Mouse (Mus musculus) midbrain, embryonic 10.5 days (tissue): ENCODE results near the gene Cdk17. TPM values are rescaled to one million over a fixed set of nuclear protein-coding genes. Genes with fewer than 3 reads are reported as not detected.

ENCODE experiments used
- DNase-seq: peaks from one replicate; pipeline ENCODE4 v3.0.0-alpha.2; 2017; ENCODE audit warnings: low spot score
- H3K27ac ChIP-seq: fragments of 300-500 bp; sonication (generic); replicated peaks from 2 replicates; pipeline ENCODE4 v1.5.1; 2016; ENCODE audit warnings: mild to moderate bottlenecking
- H3K27me3 ChIP-seq: fragments of 300-500 bp; sonication (generic); 2 replicates; pipeline ENCODE4 v1.6.1; 2016; ENCODE audit warnings: low read depth, mild to moderate bottlenecking; ENCODE audit not compliant: poor library complexity, severe bottlenecking
- H3K36me3 ChIP-seq: fragments of 300-500 bp; sonication (generic); 2 replicates; pipeline ENCODE4 v1.6.1; 2016; ENCODE audit warnings: mild to moderate bottlenecking, moderate library complexity
- H3K4me1 ChIP-seq: fragments of 300-500 bp; sonication (generic); 2 replicates; pipeline ENCODE4 v1.6.1; 2016
- H3K4me3 ChIP-seq: fragments of 300-500 bp; sonication (generic); 2 replicates; pipeline ENCODE4 v1.5.1; 2016; ENCODE audit warnings: mild to moderate bottlenecking, moderate library complexity
- H3K9me3 ChIP-seq: fragments of 300-500 bp; sonication (generic); replicated peaks from 2 replicates; pipeline ENCODE4 v1.6.1; 2016; ENCODE audit warnings: mild to moderate bottlenecking
- WGBS: fragments of 180-500 bp; shearing (Covaris S2); methylation state at CpG from one replicate; pipeline ENCODE4 v1.1.7; 2016; 5-methylcytosine and 5-hydroxymethylcytosine counted together
- polyA plus RNA-seq: library from polyadenylated mRNA; unstranded; fragments of >200 nt; fragmentation: Nextera tagmentation; extraction: Ambion mirVana; gene quantifications from 2 replicates; pipeline ENCODE4 v1.2.1, GENCODE M21; 2016

Cdk17 gene
- 20.1 and 24.3 TPM in 2 replicates for polyA plus RNA-seq

DNA sequence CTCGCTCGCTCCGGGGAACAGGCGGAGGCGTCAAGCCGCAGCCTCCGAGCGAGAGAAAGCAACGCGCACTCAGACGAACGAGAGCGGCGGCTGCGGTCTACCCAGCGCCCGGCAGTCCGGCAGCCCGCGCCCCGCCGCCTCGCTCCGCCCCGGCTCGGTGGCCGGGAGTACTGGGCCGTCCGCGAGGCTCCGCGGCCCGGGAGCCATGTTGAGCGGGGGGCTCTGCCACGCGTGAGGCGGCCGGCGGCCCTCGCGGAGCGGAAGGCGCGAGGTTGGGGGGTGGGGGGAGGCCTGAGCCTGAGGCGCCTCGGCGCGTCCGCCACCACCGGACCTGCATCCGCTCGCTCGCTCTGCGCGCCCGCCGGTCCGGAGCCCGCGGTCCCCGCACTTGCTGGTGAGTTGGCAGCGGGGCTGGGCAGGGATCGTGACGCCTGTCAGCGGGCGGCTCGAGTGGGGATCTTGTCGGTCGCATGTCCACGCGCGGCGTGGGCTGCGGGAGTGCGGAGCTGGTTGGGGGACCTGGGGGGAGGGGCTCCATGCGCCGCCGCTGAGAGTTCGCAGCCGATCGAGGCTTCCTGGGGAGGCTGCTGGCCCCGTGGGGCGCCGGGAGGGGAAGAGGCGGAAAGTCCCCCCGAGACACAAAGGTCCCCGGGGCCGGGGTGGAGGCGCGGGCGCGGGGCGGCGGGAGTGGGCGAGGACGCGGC lies at the start of gene Cdk17:
TSS of gene Cdk17 (plus strand) at position 69 of the 704 bp plus-strand sequence.
- WGBS, result under 1% methylated on average over 87 of the region's 97 CpGs
- Histone ChIP-seq H3K4me3 (peak within 1 kb of the TSS; percentile 100), H3K9me3 (no peaks in the 10 kb centered on the region), H3K36me3 (no peaks in the 10 kb centered on the region), H3K27me3 (no peaks in the 10 kb centered on the region), H3K4me1 (peaks cover 48% of the 10 kb centered on the region), H3K27ac (peak within 1 kb of the TSS; percentile 100)
- peak; percentile 76 for DNase-seq

DNA sequence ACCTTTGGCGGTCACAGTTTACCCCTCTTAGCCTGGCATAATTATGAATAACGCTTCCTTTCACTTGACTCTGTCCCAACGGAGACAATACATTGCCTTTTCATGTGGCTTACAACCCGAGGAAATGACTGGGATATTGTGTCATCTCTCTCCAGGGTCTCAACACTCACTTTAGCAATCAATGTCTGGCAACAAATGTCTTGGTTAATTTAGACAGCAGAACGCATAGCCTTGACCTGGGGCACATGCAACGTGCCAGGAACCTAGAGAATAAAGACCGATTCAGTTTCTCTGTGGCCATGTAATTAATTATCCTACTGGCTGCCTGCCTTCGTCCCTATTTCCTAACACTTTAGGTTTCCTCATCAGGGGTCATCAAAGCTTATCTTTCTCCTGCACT lies 49.3 kb upstream of the Cdk17 start:
- DNase-seq, result no peak
- no peaks in the 10 kb centered on the region for H3K27me3 ChIP-seq
- no peak overlapping the region for H3K4me3 ChIP-seq
- H3K4me1 ChIP-seq, result no peaks in the 10 kb centered on the region
- H3K27ac ChIP-seq, result no peak overlapping the region
- WGBS, result 82% methylated on average over 8 of the region's 8 CpGs
- H3K36me3 ChIP-seq, result no peaks in the 10 kb centered on the region
- no peaks in the 10 kb centered on the region for H3K9me3 ChIP-seq

DNA sequence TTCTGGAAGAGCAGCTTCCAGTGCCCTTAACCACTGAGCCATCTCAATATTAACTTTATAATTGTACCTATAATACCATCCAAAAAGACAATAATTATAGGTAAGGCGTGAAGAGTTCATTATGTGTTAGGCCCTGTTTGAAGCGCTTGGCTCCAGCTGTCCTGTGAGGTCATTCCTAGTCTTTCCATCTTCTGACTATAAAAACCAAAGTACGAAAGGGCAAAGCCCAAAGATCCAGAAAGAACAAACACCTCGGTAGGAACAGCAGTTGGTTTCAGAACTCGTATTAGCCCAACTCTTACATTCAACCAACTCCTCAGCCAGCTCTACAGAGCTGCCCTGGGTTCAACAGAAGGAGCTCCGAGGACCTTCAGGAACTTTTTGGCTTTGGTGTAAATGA lies 48.7 kb upstream of the Cdk17 start:
- Histone ChIP-seq H3K27me3 (no peaks in the 10 kb centered on the region), H3K4me3 (no peak overlapping the region), H3K4me1 (no peaks in the 10 kb centered on the region), H3K27ac (no peak overlapping the region), H3K9me3 (no peaks in the 10 kb centered on the region), H3K36me3 (no peaks in the 10 kb centered on the region)
- no peak for DNase-seq
- WGBS, result 97% methylated on average over 6 of the region's 6 CpGs

DNA sequence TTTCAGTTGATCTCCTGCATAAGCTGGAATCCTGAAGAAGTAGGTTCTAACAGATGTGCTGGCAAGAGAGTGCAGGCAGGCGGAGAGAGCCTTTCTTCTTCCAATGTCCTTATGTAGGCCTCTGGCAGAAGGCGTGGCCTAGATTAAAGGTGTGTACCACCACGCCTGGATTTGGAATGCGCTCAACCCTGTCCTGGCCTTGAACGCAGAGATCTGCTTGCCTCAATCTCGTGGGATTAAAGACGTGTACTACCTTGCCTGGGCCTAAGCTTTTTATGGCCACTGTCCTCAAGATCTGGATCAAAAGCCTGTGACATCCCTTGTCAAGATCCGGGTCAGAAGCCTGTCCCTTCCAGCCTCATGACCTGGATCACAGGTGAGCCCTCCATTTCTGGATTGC lies 46.7 kb upstream of the Cdk17 start:
- Histone ChIP-seq H3K27me3 (no peaks in the 10 kb centered on the region), H3K4me3 (no peak overlapping the region), H3K36me3 (no peaks in the 10 kb centered on the region), H3K9me3 (no peaks in the 10 kb centered on the region), H3K27ac (no peak overlapping the region), H3K4me1 (no peaks in the 10 kb centered on the region)
- 90% methylated on average over 8 of the region's 8 CpGs for WGBS
- no peak for DNase-seq

DNA sequence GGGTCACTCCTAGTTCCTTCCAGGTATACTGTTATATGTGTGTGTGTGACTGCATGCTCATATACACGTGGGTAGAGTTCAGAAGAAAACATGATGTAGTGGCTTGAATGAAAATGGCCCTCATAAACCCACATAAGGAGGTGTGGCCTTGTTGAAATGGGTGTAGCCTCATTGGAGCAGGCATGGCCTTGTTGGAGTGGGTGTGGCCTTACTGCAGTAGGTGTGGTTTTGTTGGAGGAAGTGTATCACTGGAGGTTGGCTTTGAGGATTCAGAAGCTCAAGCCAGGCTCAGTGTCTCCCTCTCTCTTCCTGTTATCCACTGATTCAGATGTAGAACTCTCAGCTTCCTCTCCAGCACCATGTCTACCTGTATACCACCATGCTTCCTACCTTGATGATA lies 45.9 kb upstream of the Cdk17 start:
- WGBS, result 76% methylated on average over 1 of the region's 1 CpGs

DNA sequence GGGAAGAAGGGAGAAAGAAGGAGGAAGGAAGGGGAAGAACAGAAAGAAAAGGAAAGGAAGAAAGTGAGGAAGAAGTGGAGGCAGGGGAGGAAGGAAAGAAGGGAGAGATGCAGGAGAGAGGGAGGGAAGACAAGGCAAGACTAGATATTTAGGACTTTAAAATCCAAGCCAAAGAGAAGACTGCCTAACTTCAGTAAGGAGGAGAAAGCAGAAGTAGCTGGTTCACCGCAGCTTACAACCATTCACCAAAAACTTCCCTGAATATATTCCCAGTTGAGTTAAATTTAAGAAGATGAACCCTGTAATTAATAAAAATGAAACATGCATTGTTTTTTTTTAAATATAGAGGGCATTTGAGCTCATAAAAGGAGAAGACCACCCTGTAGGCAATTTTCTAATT lies 44.9 kb upstream of the Cdk17 start:
- H3K27me3 ChIP-seq, result no peaks in the 10 kb centered on the region
- WGBS, result 95% methylated on average over 1 of the region's 1 CpGs
- no peaks in the 10 kb centered on the region for H3K9me3 ChIP-seq
- no peak overlapping the region for H3K4me3 ChIP-seq
- no peaks in the 10 kb centered on the region for H3K4me1 ChIP-seq
- H3K36me3 ChIP-seq, result no peaks in the 10 kb centered on the region
- DNase-seq, result no peak
- no peak overlapping the region for H3K27ac ChIP-seq

More for the DNA sequence above, 45.9 kb upstream of the Cdk17 start:
- no peaks in the 10 kb centered on the region for H3K4me1 ChIP-seq
- no peak overlapping the region for H3K4me3 ChIP-seq
- no peaks in the 10 kb centered on the region for H3K9me3 ChIP-seq
- no peak for DNase-seq
- no peak overlapping the region for H3K27ac ChIP-seq
- H3K36me3 ChIP-seq, result no peaks in the 10 kb centered on the region
- no peaks in the 10 kb centered on the region for H3K27me3 ChIP-seq

DNA sequence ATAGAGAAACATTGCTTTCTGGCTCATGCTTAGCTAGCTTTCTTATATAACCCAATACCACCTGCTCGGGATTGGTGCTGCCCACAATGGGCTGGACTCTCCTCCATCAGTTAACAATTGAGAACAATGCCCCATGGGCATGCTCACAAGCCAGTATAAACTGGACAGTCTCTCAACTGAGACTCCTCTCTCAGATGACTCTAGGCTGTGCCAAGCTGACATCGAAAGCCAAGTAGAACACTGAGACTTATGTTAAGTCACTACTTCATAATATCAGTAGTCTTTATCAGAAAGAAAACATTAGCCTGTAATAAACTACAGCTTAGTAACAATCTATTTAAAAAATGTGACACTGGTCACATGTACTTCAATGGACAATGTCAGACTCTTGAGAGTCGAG lies 44.0 kb upstream of the Cdk17 start:
- Histone ChIP-seq H3K27ac (no peak overlapping the region), H3K4me3 (no peak overlapping the region), H3K9me3 (no peaks in the 10 kb centered on the region), H3K36me3 (no peaks in the 10 kb centered on the region), H3K4me1 (no peaks in the 10 kb centered on the region), H3K27me3 (no peaks in the 10 kb centered on the region)
- no peak for DNase-seq
- WGBS, result 88% methylated on average over 3 of the region's 3 CpGs

DNA sequence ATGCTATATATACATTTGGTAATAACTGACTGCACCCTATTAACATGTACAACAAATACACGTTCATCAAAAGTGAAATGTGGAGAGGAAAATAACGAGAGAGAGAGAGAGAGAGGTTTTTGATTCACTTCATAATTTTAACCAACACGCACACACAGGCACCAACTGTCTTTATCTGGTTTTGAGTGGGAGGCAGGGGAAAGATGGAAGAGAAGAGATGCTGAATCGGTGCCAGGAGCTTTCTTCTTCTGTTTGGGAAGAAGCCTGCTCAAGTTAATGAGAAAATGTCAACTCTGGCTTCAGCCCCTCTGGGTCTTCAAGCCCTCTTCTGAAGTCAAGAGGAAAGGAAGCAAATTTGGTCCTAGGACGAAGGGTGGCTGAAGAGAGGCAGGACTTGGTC lies 40.9 kb upstream of the Cdk17 start:
- no peak for DNase-seq
- no peaks in the 10 kb centered on the region for H3K9me3 ChIP-seq
- 88% methylated on average over 5 of the region's 5 CpGs for WGBS
- no peaks in the 10 kb centered on the region for H3K27me3 ChIP-seq
- H3K27ac ChIP-seq, result no peak overlapping the region
- no peaks in the 10 kb centered on the region for H3K36me3 ChIP-seq
- H3K4me1 ChIP-seq, result 0 out of 2 replicates have a peak, but pooled peaks cover 2% of the 10 kb centered on the region
- no peak overlapping the region for H3K4me3 ChIP-seq

DNA sequence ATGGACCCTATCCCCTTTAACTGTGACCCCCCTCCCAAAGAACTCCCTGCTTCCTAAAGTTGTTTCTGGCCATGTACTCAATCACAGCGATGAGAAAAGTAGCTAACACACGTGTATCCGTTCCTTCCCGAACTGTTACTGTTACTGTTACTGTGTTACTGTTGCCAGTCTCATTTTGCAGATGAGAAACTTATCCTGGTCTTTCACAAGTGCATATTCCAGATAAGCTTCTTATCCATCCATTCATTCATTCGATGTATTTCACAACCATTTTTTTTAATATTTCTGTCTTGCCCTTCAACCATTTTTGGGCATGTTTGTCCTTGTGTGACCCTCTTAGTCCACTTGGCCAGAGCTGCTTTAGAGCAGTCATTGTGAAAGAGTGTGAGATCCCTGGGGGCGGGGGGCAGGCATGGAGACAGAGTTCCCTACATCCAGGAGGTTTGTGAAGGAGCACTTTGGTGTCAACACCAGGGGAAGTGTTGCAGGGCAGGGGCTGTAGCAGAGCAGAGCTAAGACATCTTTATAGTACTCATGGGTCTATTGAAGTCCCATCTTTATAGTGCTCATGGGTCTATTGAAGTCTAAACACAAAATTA lies 39.3 kb upstream of the Cdk17 start:
- H3K36me3 ChIP-seq, result no peaks in the 10 kb centered on the region
- no peak overlapping the region for H3K27ac ChIP-seq
- WGBS, result 91% methylated on average over 6 of the region's 6 CpGs
- no peak for DNase-seq
- H3K4me1 ChIP-seq, result 0 out of 2 replicates have a peak, but pooled peaks cover 2% of the 10 kb centered on the region
- H3K4me3 ChIP-seq, result no peak overlapping the region
- H3K9me3 ChIP-seq, result no peaks in the 10 kb centered on the region
- H3K27me3 ChIP-seq, result no peaks in the 10 kb centered on the region

DNA sequence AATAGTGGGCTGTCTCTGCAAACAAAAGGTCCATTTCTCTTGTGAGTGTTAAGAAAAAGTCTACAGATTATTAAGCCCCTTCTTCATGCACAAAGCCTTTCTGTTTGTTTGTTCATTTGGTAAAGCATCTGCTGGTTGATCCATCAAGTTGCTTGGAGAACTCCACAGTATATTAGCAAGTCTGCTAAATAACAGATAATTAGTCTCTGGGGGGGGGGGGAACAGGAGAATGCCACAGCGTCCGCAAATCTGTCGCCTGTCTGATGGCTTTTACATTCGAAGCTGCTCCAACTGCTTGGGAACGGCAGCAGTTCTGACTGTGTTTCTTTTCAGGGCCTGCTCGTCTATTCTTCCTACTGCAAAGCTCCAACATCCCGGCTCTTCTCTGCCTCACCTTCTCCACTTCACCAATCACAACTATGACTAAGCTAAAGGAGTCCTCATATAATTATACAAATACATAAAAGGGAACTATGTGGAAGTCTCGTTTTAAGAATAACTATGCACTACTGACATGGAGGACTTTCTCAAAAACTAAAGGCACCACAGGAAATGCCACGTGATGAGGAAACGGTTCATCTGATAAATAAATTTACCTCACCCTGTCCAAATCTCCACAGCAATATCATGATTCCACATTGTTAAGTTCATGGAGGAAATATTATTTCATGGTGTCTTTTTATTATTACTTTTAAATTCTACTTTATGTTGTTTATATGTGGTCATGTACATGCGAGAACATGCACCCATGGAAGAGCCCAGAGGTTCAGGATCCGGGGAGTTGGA lies 38.1 kb upstream of the Cdk17 start:
- DNase-seq, result no peak
- WGBS, result 79% methylated on average over 12 of the region's 12 CpGs
- no peaks in the 10 kb centered on the region for H3K27me3 ChIP-seq
- no peak overlapping the region for H3K4me3 ChIP-seq
- no peaks in the 10 kb centered on the region for H3K36me3 ChIP-seq
- no peaks in the 10 kb centered on the region for H3K9me3 ChIP-seq
- H3K4me1 ChIP-seq, result 0 out of 2 replicates have a peak, but pooled peaks cover 2% of the 10 kb centered on the region
- H3K27ac ChIP-seq, result no peak overlapping the region

DNA sequence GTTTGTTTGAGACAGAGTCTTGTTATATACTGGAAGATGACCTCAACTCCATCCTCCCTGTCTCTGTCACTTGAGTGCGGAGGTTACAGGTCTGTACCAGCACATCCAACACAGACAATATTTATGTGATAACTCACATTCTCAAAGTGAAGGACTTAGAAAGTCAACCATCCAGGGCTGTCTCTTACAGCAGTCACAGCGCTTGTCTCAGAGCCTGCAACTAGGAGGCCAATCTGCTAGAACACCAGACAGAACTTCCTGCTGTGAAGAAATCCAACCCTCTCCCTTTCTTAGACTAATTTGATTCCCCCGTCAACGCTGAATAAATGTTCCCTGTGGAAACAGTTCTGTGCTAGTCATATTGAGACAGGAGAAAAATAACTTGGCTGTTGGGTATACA lies 37.4 kb upstream of the Cdk17 start:
- 82% methylated on average over 4 of the region's 4 CpGs for WGBS
- 0 out of 2 replicates have a peak, but pooled peaks cover 2% of the 10 kb centered on the region for H3K4me1 ChIP-seq
- no peaks in the 10 kb centered on the region for H3K27me3 ChIP-seq
- H3K4me3 ChIP-seq, result no peak overlapping the region
- H3K9me3 ChIP-seq, result no peaks in the 10 kb centered on the region
- H3K27ac ChIP-seq, result 0 out of 2 replicates have a peak overlapping the region, but pooled peaks have one; percentile 28
- no peaks in the 10 kb centered on the region for H3K36me3 ChIP-seq
- DNase-seq, result no peak

DNA sequence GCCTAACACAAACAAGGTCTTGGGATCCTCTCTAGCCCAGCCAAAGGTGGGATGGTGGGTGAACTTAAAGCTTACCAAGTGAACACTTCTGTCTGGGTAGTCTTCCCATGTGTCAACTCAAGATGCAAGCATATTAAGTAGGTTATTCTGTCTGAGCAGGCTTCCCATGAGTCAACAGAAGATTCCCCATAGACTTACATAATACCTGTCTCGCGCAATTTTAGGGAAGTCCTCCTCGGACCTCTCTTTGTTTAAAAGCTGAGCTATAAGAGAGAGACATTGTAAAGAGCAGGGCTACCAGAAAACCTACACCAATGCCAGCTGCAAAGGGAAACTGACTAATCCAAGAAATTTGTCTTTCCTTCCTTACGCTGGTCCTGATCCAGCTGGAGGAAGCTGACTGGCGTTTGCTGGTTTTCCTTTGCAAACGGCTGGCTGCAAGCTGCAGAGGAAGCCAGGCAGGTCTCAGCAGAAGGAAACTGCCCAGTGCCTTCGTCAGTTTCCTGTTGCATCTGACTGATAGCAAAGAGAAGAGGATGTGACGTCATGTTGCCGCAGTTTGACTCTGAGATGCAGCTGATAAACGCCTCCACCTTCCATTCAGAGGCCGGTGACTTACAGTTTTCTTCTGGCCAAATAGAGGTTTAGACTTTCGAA lies 36.6 kb upstream of the Cdk17 start:
- no peaks in the 10 kb centered on the region for H3K36me3 ChIP-seq
- no peak overlapping the region for H3K4me3 ChIP-seq
- H3K9me3 ChIP-seq, result no peaks in the 10 kb centered on the region
- no peaks in the 10 kb centered on the region for H3K27me3 ChIP-seq
- 75% methylated on average over 12 of the region's 12 CpGs for WGBS
- H3K27ac ChIP-seq, result peak overlapping the region; percentile 28; the same call in 1 of the 2 replicates
- DNase-seq, result no peak
- 0 out of 2 replicates have a peak, but pooled peaks cover 2% of the 10 kb centered on the region for H3K4me1 ChIP-seq
